Comparison of ENCODE assay signal across 8 mouse cellular contexts in genomic region chr11:118246724-118247123, GRCm38 (mm10). TPM values are rescaled to one million over a fixed set of nuclear protein-coding genes. Genes with fewer than 3 reads are reported as not detected.
DNase-seq lines count a peak whose midpoint lies in the region; ATAC-seq and TF ChIP-seq lines count a peak whose summit lies in the region.

No protein-coding gene starts in this region.

- ATAC-seq in embryonic facial prominence, embryonic 15.5 days (ENCODE audit: insufficient number of reproducible peaks, low FRiP score, low TSS enrichment, low read depth) = no peak
- no peak for ATAC-seq in intestine, embryonic 14.5 days (replicated peaks; ENCODE audit: low FRiP score, low TSS enrichment, low read depth)
- no peak for ATAC-seq in midbrain, embryonic 13.5 days

- peaks cover 27% of the 10 kb centered on the region for H3K4me1 ChIP-seq in kidney, adult 2 months (ENCODE audit: control insufficient read depth, insufficient read depth, low read length)
- peaks cover 39% of the 10 kb centered on the region for H3K4me1 ChIP-seq in embryonic facial prominence, embryonic 15.5 days
- peaks cover 20% of the 10 kb centered on the region for H3K4me1 ChIP-seq in intestine, embryonic 14.5 days (replicated peaks; ENCODE audit: control insufficient read depth, insufficient read depth, low read length)
- peaks cover 29% of the 10 kb centered on the region for H3K4me1 ChIP-seq in midbrain, embryonic 13.5 days (replicated peaks)

- no peaks in the 10 kb centered on the region for H3K27me3 ChIP-seq in kidney, adult 2 months (replicated peaks; ENCODE audit: control insufficient read depth, insufficient read depth, low read length)
- no peaks in the 10 kb centered on the region for H3K27me3 ChIP-seq in embryonic facial prominence, embryonic 15.5 days
- H3K27me3 ChIP-seq in intestine, embryonic 14.5 days (replicated peaks; ENCODE audit: control insufficient read depth, insufficient read depth, low read length) = no peaks in the 10 kb centered on the region
- no peaks in the 10 kb centered on the region for H3K27me3 ChIP-seq in midbrain, embryonic 13.5 days

- 36% methylated on average over 5 of the region's 5 CpGs for WGBS in kidney, adult 2 months
- 47% methylated on average over 5 of the region's 5 CpGs for WGBS in embryonic facial prominence, embryonic 15.5 days
- WGBS in intestine, embryonic 14.5 days = 62% methylated on average over 5 of the region's 5 CpGs
- WGBS in midbrain, embryonic 13.5 days = 55% methylated on average over 5 of the region's 5 CpGs

- H3K4me3 ChIP-seq in kidney, adult 2 months (ENCODE audit: insufficient read depth, low read depth, low read length) = peak overlapping the region; percentile 86
- H3K4me3 ChIP-seq in embryonic facial prominence, embryonic 15.5 days (replicated peaks) = peak overlapping the region; percentile 90
- H3K4me3 ChIP-seq in intestine, embryonic 14.5 days (ENCODE audit: low read depth, low read length) = peak overlapping the region; percentile 80
- H3K4me3 ChIP-seq in midbrain, embryonic 13.5 days (replicated peaks) = peak overlapping the region; percentile 84

- no peaks in the 10 kb centered on the region for H3K9me3 ChIP-seq in embryonic facial prominence, embryonic 15.5 days (replicated peaks)
- no peaks in the 10 kb centered on the region for H3K9me3 ChIP-seq in intestine, embryonic 14.5 days (ENCODE audit: control insufficient read depth, low read length)
- H3K9me3 ChIP-seq in midbrain, embryonic 13.5 days = no peaks in the 10 kb centered on the region

- no peaks in the 10 kb centered on the region for H3K36me3 ChIP-seq in kidney, adult 2 months (ENCODE audit: control insufficient read depth, insufficient read depth, low read length)
- no peaks in the 10 kb centered on the region for H3K36me3 ChIP-seq in embryonic facial prominence, embryonic 15.5 days
- no peaks in the 10 kb centered on the region for H3K36me3 ChIP-seq in intestine, embryonic 14.5 days (ENCODE audit: control insufficient read depth, insufficient read depth, low read length)
- H3K36me3 ChIP-seq in midbrain, embryonic 13.5 days = no peaks in the 10 kb centered on the region

- peak overlapping the region; percentile 82; the same call in 1 of the 2 replicates for H3K9ac ChIP-seq in embryonic facial prominence, embryonic 15.5 days
- peak overlapping the region; percentile 79 for H3K9ac ChIP-seq in intestine, embryonic 14.5 days (ENCODE audit: low read length)
- H3K9ac ChIP-seq in midbrain, embryonic 13.5 days (replicated peaks) = peak overlapping the region; percentile 91

- no peak for TF ChIP-seq CTCF in kidney, adult 2 months (conservative IDR thresholded peaks at IDR 0.05; ENCODE audit: insufficient read depth, insufficient read length, low read depth, low read length)

- peak overlapping the region; percentile 89 for H3K27ac ChIP-seq in kidney, adult 2 months (ENCODE audit: insufficient read depth, low read depth, low read length)
- H3K27ac ChIP-seq in embryonic facial prominence, embryonic 15.5 days (replicated peaks) = peak overlapping the region; percentile 68; the same call in 1 of the 2 replicates
- H3K27ac ChIP-seq in intestine, embryonic 14.5 days (ENCODE audit: low read depth) = no peak overlapping the region
- H3K27ac ChIP-seq in midbrain, embryonic 13.5 days = no peak overlapping the region

- DNase-seq in kidney, adult 2 months = peak; percentile 49
- no peak for DNase-seq in kidney, adult 8-10 months
- no peak for DNase-seq in intestine, embryonic 14.5 days (ENCODE audit: low spot score)
- DNase-seq in urinary bladder, postnatal 10 days (ENCODE audit: low spot score) = no peak
- DNase-seq in thymus, postnatal 10 days (ENCODE audit: low spot score in 2 of 2) = no peak
- no peak for DNase-seq in c-Kit-positive CD71-positive TER-119-positive erythroid progenitor cells, embryonic 14.5 days (ENCODE audit: low spot score)

- no peak for TF ChIP-seq POLR2A in kidney, adult 2 months (IDR thresholded peaks at IDR 0.05; ENCODE audit: low read depth, low read length)

- peak overlapping the region; percentile 86 for H3K4me2 ChIP-seq in embryonic facial prominence, embryonic 15.5 days (replicated peaks)
- H3K4me2 ChIP-seq in intestine, embryonic 14.5 days (ENCODE audit: low read length) = peak overlapping the region; percentile 93
- peak overlapping the region; percentile 95 for H3K4me2 ChIP-seq in midbrain, embryonic 13.5 days (replicated peaks)

RNA-seq across cellular contexts. Expression of gene Cyth1, which starts 1.7 kb away (rescaled TPM):
- polyA plus RNA-seq in kidney, adult 2 months (2012; rRNA removed) = 18.9 and 19.5 TPM in 2 replicates
- 19.5 and 20.4 TPM in 2 replicates for polyA plus RNA-seq in embryonic facial prominence, embryonic 15.5 days (2015; fragmentation: Nextera tagmentation; extraction: Ambion mirVana)
- polyA plus RNA-seq in intestine, embryonic 14.5 days (2014; fragmentation: Nextera tagmentation; extraction: Ambion mirVana) = 8.3 and 9.3 TPM in 2 replicates
- polyA plus RNA-seq in midbrain, embryonic 13.5 days (2015; fragmentation: Nextera tagmentation; extraction: Ambion mirVana) = 22.3 and 30.7 TPM in 2 replicates

RNA-seq across cellular contexts. Expression of gene Usp36, which starts 43.3 kb away (rescaled TPM):
- polyA plus RNA-seq in kidney, adult 2 months (2012; rRNA removed) = 11.2 and 12.3 TPM in 2 replicates
- polyA plus RNA-seq in embryonic facial prominence, embryonic 15.5 days (2015; fragmentation: Nextera tagmentation; extraction: Ambion mirVana) = 23.2 and 25.4 TPM in 2 replicates
- polyA plus RNA-seq in intestine, embryonic 14.5 days (2014; fragmentation: Nextera tagmentation; extraction: Ambion mirVana) = 18.1 and 18.8 TPM in 2 replicates
- 16.3 and 16.8 TPM in 2 replicates for polyA plus RNA-seq in midbrain, embryonic 13.5 days (2015; fragmentation: Nextera tagmentation; extraction: Ambion mirVana)

Comparison
In these comparisons a context has a peak if more than half of its experiments do, and no peak if none do; other contexts are left out.
1. H3K27ac ChIP-seq: peak in kidney, adult 2 months (single experiment) and embryonic facial prominence, embryonic 15.5 days (single experiment); none in intestine, embryonic 14.5 days (single experiment) and midbrain, embryonic 13.5 days (single experiment).
2. Peak in every context shown above with its lines, with median percentiles within 50 percentile points of each other: H3K4me3 ChIP-seq, H3K4me2 ChIP-seq and H3K9ac ChIP-seq.